Mouse (Mus musculus) heart, adult 2 months (tissue): ENCODE data around the gene Dab1. TPM values are rescaled to one million over a fixed set of nuclear protein-coding genes. Genes with fewer than 3 reads are reported as not detected.

Source experiments
- DNase-seq, 2 experiments: peaks; one replicate each; pipeline ENCODE4 v3.0.0; 2021
- H3K27ac ChIP-seq: fragments of 200-600 bp; 2 replicates; pipeline ENCODE4 v1.8.1; 2022
- H3K27me3 ChIP-seq: fragments of 200-500 bp; 2 replicates; pipeline ENCODE4 v1.6.1; 2012; ENCODE audit warnings: mild to moderate bottlenecking, low read length, inconsistent platforms, mixed read lengths; ENCODE audit not compliant: control insufficient read depth, insufficient read depth
- H3K36me3 ChIP-seq: fragments of 200-500 bp; 2 replicates; pipeline ENCODE4 v1.6.1; 2012; ENCODE audit warnings: low read length, inconsistent platforms; ENCODE audit not compliant: control insufficient read depth, insufficient read depth
- H3K4me1 ChIP-seq: fragments of 200-500 bp; 2 replicates; pipeline ENCODE4 v1.6.1; 2011; ENCODE audit warnings: low read length; ENCODE audit not compliant: control insufficient read depth, insufficient read depth
- H3K4me3 ChIP-seq: fragments of 200-600 bp; 2 replicates; pipeline ENCODE4 v1.8.1; 2022
- H3K79me2 ChIP-seq: fragments of 200-500 bp; replicated peaks from 2 replicates; pipeline ENCODE4 v1.6.1; 2012; ENCODE audit warnings: mild to moderate bottlenecking, inconsistent platforms, low read length, moderate library complexity, mixed read lengths; ENCODE audit not compliant: control insufficient read depth, insufficient read depth
- H3K9ac ChIP-seq: fragments of 200-500 bp; 2 replicates; pipeline ENCODE4 v1.6.1; 2012; ENCODE audit warnings: low read depth, mild to moderate bottlenecking, control low read depth, inconsistent platforms, low read length, mixed read lengths
- CTCF ChIP-seq: fragments of 200-600 bp; IDR thresholded peaks from 2 replicates; pipeline ENCODE4 v1.8.1; 2022; ENCODE audit warnings: antibody characterized with exemption, mild to moderate bottlenecking, moderate library complexity
- EP300 ChIP-seq: fragments of 200-500 bp; IDR thresholded peaks from 2 replicates; pipeline ENCODE4 v1.6.1; 2011; ENCODE audit warnings: low read depth, low read length, control low read depth; ENCODE audit not compliant: insufficient read depth
- POLR2A ChIP-seq: fragments of 200-500 bp; IDR thresholded peaks from 2 replicates; pipeline ENCODE4 v1.6.1; 2011; ENCODE audit warnings: mild to moderate bottlenecking, low read depth, low read length, control low read depth; ENCODE audit not compliant: insufficient read depth
- WGBS: fragments of 180-500 bp; shearing (Covaris S2); methylation state at CpG from one replicate; pipeline ENCODE4 v1.1.7; 2018; 5-methylcytosine and 5-hydroxymethylcytosine counted together
- intact Hi-C: fragments of 180-260 bp; cut with DNase I; formaldehyde crosslinking; loops from one replicate; pipeline ENCODE4 v1.15.1; 2025
- polyA plus RNA-seq: library from polyadenylated mRNA; depleted of rRNA; stranded (reverse); fragments of >200 nt; gene quantifications from 2 replicates; pipeline ENCODE4 v1.2.3, GENCODE M21; 2012
- total RNA-seq, 2 experiments: library from RNA; stranded (reverse); gene quantifications; 2 replicates each; pipeline ENCODE4 v1.2.3; 2021

Gene Dab1
- total and polyA plus RNA-seq, 3 experiments: 0.21 TPM; not detected in 2

GRCm38 (mm10) chr4:104044634-104045033, 425.5 kb downstream of the Dab1 start:
- Histone ChIP-seq H3K4me1 (no peaks in the 10 kb centered on the region), H3K79me2 (no peaks in the 10 kb centered on the region), H3K27me3 (no peaks in the 10 kb centered on the region), H3K36me3 (no peaks in the 10 kb centered on the region), H3K4me3 (no peak overlapping the region), H3K27ac (no peak overlapping the region), H3K9ac (no peak overlapping the region)
- WGBS: 40% methylated on average over 3 of the region's 3 CpGs
- no peak for TF ChIP-seq CTCF
- intact Hi-C loops: no loop called here
- DNase-seq: no peak

- no peaks in the 10 kb centered on the region for H3K36me3 ChIP-seq
- H3K4me1 ChIP-seq: no peaks in the 10 kb centered on the region
- intact Hi-C loops: no loop called here
- no peak for TF ChIP-seq CTCF
- no peak for TF ChIP-seq POLR2A
- TF ChIP-seq EP300: no peak
- H3K9ac ChIP-seq: no peak overlapping the region
- no peaks in the 10 kb centered on the region for H3K27me3 ChIP-seq
- 44% methylated on average over 7 of the region's 7 CpGs for WGBS
- H3K27ac ChIP-seq: no peak overlapping the region
- no peak for DNase-seq
- H3K79me2 ChIP-seq: no peaks in the 10 kb centered on the region
- H3K4me3 ChIP-seq: no peak overlapping the region
Measured at GRCm38 (mm10) chr4:104047966-104048804, 429.0 kb downstream of the Dab1 start.

DNA sequence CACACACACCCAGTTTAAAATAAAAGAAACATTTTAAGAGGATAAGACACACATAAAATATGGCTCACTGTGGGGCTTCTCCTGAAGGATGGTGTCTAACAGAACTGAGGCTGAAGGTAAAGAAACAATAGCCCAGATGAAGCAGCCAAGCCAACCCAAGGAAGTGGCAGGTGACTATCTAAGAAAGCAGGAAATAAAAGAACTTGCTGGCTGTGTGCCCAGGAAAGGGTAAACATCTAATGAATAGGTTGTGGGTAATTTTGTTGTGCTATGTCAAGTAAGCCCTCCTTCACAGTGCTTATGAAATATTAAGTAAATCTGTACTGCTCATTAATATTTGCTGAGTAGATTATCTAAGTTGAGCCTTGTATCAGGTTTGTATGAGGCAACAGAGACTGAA, 438.0 kb downstream of the Dab1 start:
- Histone ChIP-seq H3K27me3 (no peaks in the 10 kb centered on the region), H3K27ac (no peak overlapping the region), H3K79me2 (no peaks in the 10 kb centered on the region), H3K9ac (no peak overlapping the region), H3K4me1 (no peaks in the 10 kb centered on the region), H3K36me3 (no peaks in the 10 kb centered on the region), H3K4me3 (no peak overlapping the region)
- DNase-seq: no peak
- intact Hi-C loops: no loop called here
- TF ChIP-seq POLR2A (no peak), EP300 (no peak), CTCF (no peak)

- no peak for DNase-seq
- H3K9ac ChIP-seq: no peak overlapping the region
- TF ChIP-seq POLR2A (no peak), CTCF (no peak), EP300 (no peak)
- intact Hi-C loops: no loop called here
- no peaks in the 10 kb centered on the region for H3K36me3 ChIP-seq
- H3K4me1 ChIP-seq: no peaks in the 10 kb centered on the region
- WGBS: 50% methylated on average over 4 of the region's 4 CpGs
- H3K27ac ChIP-seq: no peak overlapping the region
- no peaks in the 10 kb centered on the region for H3K27me3 ChIP-seq
- H3K4me3 ChIP-seq: no peak overlapping the region
- no peaks in the 10 kb centered on the region for H3K79me2 ChIP-seq
Measured at GRCm38 (mm10) chr4:104059569-104059968, 440.4 kb downstream of the Dab1 start.

DNA sequence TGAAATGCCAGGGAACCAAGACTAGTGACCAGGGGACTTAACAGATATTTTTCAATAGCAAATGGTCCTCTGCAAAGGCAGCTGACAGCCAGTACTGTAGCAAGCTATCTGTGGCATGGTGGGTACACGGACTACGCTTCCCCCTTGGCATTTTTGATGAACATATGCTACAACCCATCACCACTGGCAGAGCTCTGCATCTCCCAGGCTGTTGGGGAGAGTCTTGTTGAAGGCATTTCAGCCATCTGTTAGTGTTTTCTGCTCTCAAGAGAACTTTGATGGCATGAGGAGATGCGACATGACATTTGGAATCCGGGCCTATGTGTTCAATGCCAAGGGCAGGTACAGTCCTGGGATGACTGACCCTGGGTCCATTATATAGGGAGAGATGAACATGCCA, 443.2 kb downstream of the Dab1 start:
- intact Hi-C loops: no loop called here
- no peak overlapping the region for H3K27ac ChIP-seq
- no peaks in the 10 kb centered on the region for H3K36me3 ChIP-seq
- no peaks in the 10 kb centered on the region for H3K4me1 ChIP-seq
- no peak overlapping the region for H3K9ac ChIP-seq
- TF ChIP-seq EP300: no peak
- no peaks in the 10 kb centered on the region for H3K27me3 ChIP-seq
- no peaks in the 10 kb centered on the region for H3K79me2 ChIP-seq
- WGBS: 81% methylated on average over 4 of the region's 4 CpGs
- no peak for DNase-seq
- H3K4me3 ChIP-seq: no peak overlapping the region

DNA sequence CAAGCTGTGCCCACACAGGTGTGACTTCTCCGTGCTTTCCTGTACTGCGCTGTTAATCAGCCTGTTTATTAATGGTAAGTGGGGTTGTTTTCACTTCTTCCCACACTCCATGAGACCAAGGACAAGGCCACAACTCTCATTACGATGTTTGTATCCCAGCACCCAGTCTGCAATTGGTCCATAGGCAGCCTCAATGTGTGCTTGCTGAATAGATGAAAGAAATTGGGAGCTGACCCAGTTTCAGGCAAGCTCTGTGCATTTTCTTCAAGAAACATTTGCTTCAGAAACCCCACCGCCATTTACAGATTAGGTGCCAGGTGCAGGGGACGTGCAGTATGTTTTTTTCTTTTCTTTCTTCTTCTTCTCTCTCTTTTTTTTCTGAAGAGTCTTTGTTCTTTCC, 447.7 kb downstream of the Dab1 start:
- no peaks in the 10 kb centered on the region for H3K79me2 ChIP-seq
- 85% methylated on average over 5 of the region's 5 CpGs for WGBS
- H3K4me3 ChIP-seq: no peak overlapping the region
- no peak overlapping the region for H3K9ac ChIP-seq
- H3K4me1 ChIP-seq: no peaks in the 10 kb centered on the region
- H3K27ac ChIP-seq: no peak overlapping the region
- TF ChIP-seq POLR2A: no peak
- no peak for TF ChIP-seq EP300
- no peak for TF ChIP-seq CTCF
- no peak for DNase-seq
- no peaks in the 10 kb centered on the region for H3K27me3 ChIP-seq
- no peaks in the 10 kb centered on the region for H3K36me3 ChIP-seq
- intact Hi-C loops: no loop called here
